Mouse (Mus musculus): ENCODE results near the gene Shisal1. TPM values are rescaled to one million over a fixed set of nuclear protein-coding genes. Genes with fewer than 3 reads are reported as not detected.

The Shisal1 gene
- polyA plus RNA-seq, 2 experiments from 2014 or later: not detected

- no peak for ATAC-seq
Measured at GRCm38 (mm10) chr15:84423781-84424180, 23.1 kb downstream of the Shisal1 start.

GRCm38 (mm10) chr15:84418266-84418610 is 28.7 kb downstream of the Shisal1 start:
- ATAC-seq: no peak

GRCm38 (mm10) chr15:84417592-84418265 is 29.2 kb downstream of the Shisal1 start:
- no peak for ATAC-seq

- no peak for ATAC-seq
Measured at GRCm38 (mm10) chr15:84417017-84417416, 29.9 kb downstream of the Shisal1 start.

- no peak for ATAC-seq
Measured at GRCm38 (mm10) chr15:84414040-84414848, 32.7 kb downstream of the Shisal1 start.

GRCm38 (mm10) chr15:84412409-84412808 is 34.5 kb downstream of the Shisal1 start:
- ATAC-seq: no peak

- ATAC-seq: no peak
Measured at GRCm38 (mm10) chr15:84410052-84410451, 36.8 kb downstream of the Shisal1 start.

- ATAC-seq: no peak
Measured at GRCm38 (mm10) chr15:84408576-84408975, 38.3 kb downstream of the Shisal1 start.

GRCm38 (mm10) chr15:84405759-84406158 is 41.1 kb downstream of the Shisal1 start:
- no peak for ATAC-seq

GRCm38 (mm10) chr15:84403454-84404113 is 43.3 kb downstream of the Shisal1 start:
- no peak for ATAC-seq

- ATAC-seq: no peak
Measured at GRCm38 (mm10) chr15:84398617-84399016, 48.3 kb downstream of the Shisal1 start.

GRCm38 (mm10) chr15:84397663-84398169 is 49.2 kb downstream of the Shisal1 start:
- no peak for ATAC-seq

- ATAC-seq: no peak
Measured at GRCm38 (mm10) chr15:84395341-84396067, 51.4 kb downstream of the Shisal1 start.

GRCm38 (mm10) chr15:84393341-84393740 is 53.6 kb downstream of the Shisal1 start:
- no peak for ATAC-seq

- ATAC-seq: no peak
Measured at GRCm38 (mm10) chr15:84392840-84393239, 54.1 kb downstream of the Shisal1 start.

GRCm38 (mm10) chr15:84392131-84392530 is 54.8 kb downstream of the Shisal1 start:
- ATAC-seq: no peak

- ATAC-seq: peak; percentile 49
Measured at GRCm38 (mm10) chr15:84388698-84389131, 58.2 kb downstream of the Shisal1 start.

GRCm38 (mm10) chr15:84385995-84386565 is 60.8 kb downstream of the Shisal1 start:
- ATAC-seq: no peak

GRCm38 (mm10) chr15:84384066-84384465 is 62.8 kb downstream of the Shisal1 start:
- no peak for ATAC-seq

GRCm38 (mm10) chr15:84380181-84380580 is 66.7 kb downstream of the Shisal1 start:
- ATAC-seq: no peak

GRCm38 (mm10) chr15:84378734-84379133 is 68.2 kb downstream of the Shisal1 start:
- ATAC-seq: no peak

- ATAC-seq: no peak
Measured at GRCm38 (mm10) chr15:84372801-84373200, 74.1 kb downstream of the Shisal1 start.
